Mouse (Mus musculus) megakaryocyte, adult 5-6 weeks (primary cell): Measurements from ENCODE around the gene Usp24. TPM values are rescaled to one million over a fixed set of nuclear protein-coding genes. Genes with fewer than 3 reads are reported as not detected.

Experiments used
- ATAC-seq: 2 replicates; pipeline ENCODE4 v1.8.0; 2016; ENCODE audit warnings: mild to moderate bottlenecking, inconsistent platforms; ENCODE audit not compliant: poor library complexity, severe bottlenecking
- total RNA-seq, 2 experiments: library from RNA; stranded (forward) in 1 of 2; stranded (reverse) in 1 of 2; fragments of 153-499, 151-499 nt in 1 of 2; fragments of 221-1000, 200-1000 nt in 1 of 2; gene quantifications; 2 replicates each; pipeline versions ENCODE4 v1.2.3 to v1.2.4; 2015 to 2017

Gene Usp24
- total RNA-seq (2015) (15.5 and 16.3 TPM in 2 replicates), total RNA-seq (2017) (17.1 and 19.1 TPM in 2 replicates)

GRCm38 (mm10) chr4:106315921-106316350, at the start of gene Usp24:
TSS of gene Usp24 (plus strand) at chr4:106316213.
- peak; percentile 74 for ATAC-seq

GRCm38 (mm10) chr4:106276937-106277336, 39.1 kb upstream of the Usp24 start:
- ATAC-seq, result no peak

- no peak for ATAC-seq
Observed at GRCm38 (mm10) chr4:106279177-106279576, 36.8 kb upstream of the Usp24 start.

- no peak for ATAC-seq
Observed at GRCm38 (mm10) chr4:106281128-106281491, 34.9 kb upstream of the Usp24 start.

GRCm38 (mm10) chr4:106281492-106282122, 34.4 kb upstream of the Usp24 start:
- no peak for ATAC-seq

- ATAC-seq, result no peak
Observed at GRCm38 (mm10) chr4:106282123-106282510, 33.9 kb upstream of the Usp24 start.

GRCm38 (mm10) chr4:106286958-106287743, 28.9 kb upstream of the Usp24 start:
- ATAC-seq, result no peak

- ATAC-seq, result no peak
Observed at GRCm38 (mm10) chr4:106290201-106290600, 25.8 kb upstream of the Usp24 start.

GRCm38 (mm10) chr4:106292823-106293222, 23.2 kb upstream of the Usp24 start:
- ATAC-seq, result no peak

GRCm38 (mm10) chr4:106293378-106294090, 22.5 kb upstream of the Usp24 start:
- peak; percentile 61; the same call in 1 of the 2 replicates for ATAC-seq

GRCm38 (mm10) chr4:106295696-106296095, 20.3 kb upstream of the Usp24 start:
- no peak for ATAC-seq

- peak; percentile 39 for ATAC-seq
Observed at GRCm38 (mm10) chr4:106296412-106297086, 19.5 kb upstream of the Usp24 start.

GRCm38 (mm10) chr4:106301346-106301745, 14.7 kb upstream of the Usp24 start:
- ATAC-seq, result no peak

- no peak for ATAC-seq
Observed at GRCm38 (mm10) chr4:106308090-106308489, 7.9 kb upstream of the Usp24 start.

- ATAC-seq, result no peak
Observed at GRCm38 (mm10) chr4:106312651-106313050, 3.4 kb upstream of the Usp24 start.

- ATAC-seq, result no peak
Observed at GRCm38 (mm10) chr4:106313070-106313469, 2.9 kb upstream of the Usp24 start.

GRCm38 (mm10) chr4:106313874-106314273, 2.1 kb upstream of the Usp24 start:
- no peak for ATAC-seq

GRCm38 (mm10) chr4:106314291-106314690, 1.7 kb upstream of the Usp24 start:
- no peak for ATAC-seq

- ATAC-seq, result peak; percentile 33
Observed at GRCm38 (mm10) chr4:106316351-106317178, 552 bp downstream of the Usp24 start.
